Mouse (Mus musculus): ENCODE measurements at regions not wholly inside any gene's neighbourhood (a gene's known extent, or its start where the extent isn't known, plus 50 kb on each side); places are given as distances from the start of the nearest gene placed in this dataset.

- TF ChIP-seq POLR2A (IDR thresholded peaks at IDR 0.05; ENCODE audit: low read depth, low read length) (no peak), CTCF (conservative IDR thresholded peaks at IDR 0.05 in 1 of 2, IDR thresholded peaks at IDR 0.05 in 1 of 2; ENCODE audit: low read depth in 2 of 2, low read length in 2 of 2) (no peak), RCOR1 (conservative IDR thresholded peaks at IDR 0.05; ENCODE audit: low read depth, low read length) (no peak), JUND (conservative IDR thresholded peaks at IDR 0.05; ENCODE audit: low read depth, low read length) (no peak), SMC3 (IDR thresholded peaks at IDR 0.05; ENCODE audit: low read depth, low read length) (no peak), NELFE (IDR thresholded peaks at IDR 0.05; ENCODE audit: low read depth, low read length) (no peak), CHD2 (IDR thresholded peaks at IDR 0.05; ENCODE audit: low read length) (no peak), JUN (IDR thresholded peaks at IDR 0.05; ENCODE audit: insufficient read depth, low read depth, low read length) (no peak), RAD21 (IDR thresholded peaks at IDR 0.05; ENCODE audit: low read depth, low read length) (no peak)
Measured at GRCm38 (mm10) chr6:117604834-117605233, 236.1 kb upstream of the Zfp637 start.
